Mouse (Mus musculus) adrenal gland, adult 2 months (tissue): ENCODE measurements at regions not wholly inside any gene's neighbourhood (a gene's known extent, or its start where the extent isn't known, plus 50 kb on each side); places are given as distances from the start of the nearest gene placed in this dataset.
"Not testable (repeated sequence)": the region's sequence is repeated elsewhere in the genome, so short reads cannot be mapped to it uniquely, and the experiment has no call there.

Experiments used
- DNase-seq: peaks from one replicate; pipeline ENCODE4 v3.0.0; 2021

GRCm38 (mm10) chr13:4858341-4858740 is 249.4 kb upstream of the Akr1e1 start:
- DNase-seq = no peak

GRCm38 (mm10) chr13:4839481-4839880 is 230.5 kb upstream of the Akr1e1 start:
- DNase-seq = not testable (repeated sequence)

GRCm38 (mm10) chr13:4826756-4827155 is 217.8 kb upstream of the Akr1e1 start:
- DNase-seq = no peak

- not testable (repeated sequence) for DNase-seq
Measured at GRCm38 (mm10) chr13:4825749-4826148, 216.8 kb upstream of the Akr1e1 start.

- no peak for DNase-seq
Measured at GRCm38 (mm10) chr13:4806876-4807275, 197.9 kb upstream of the Akr1e1 start.

GRCm38 (mm10) chr13:4800666-4801065 is 191.7 kb upstream of the Akr1e1 start:
- no peak for DNase-seq

- DNase-seq = no peak
Measured at GRCm38 (mm10) chr13:4791139-4791538, 182.2 kb upstream of the Akr1e1 start.

GRCm38 (mm10) chr13:4790414-4790813 is 181.4 kb upstream of the Akr1e1 start:
- no peak for DNase-seq

GRCm38 (mm10) chr13:4783290-4783689 is 174.3 kb upstream of the Akr1e1 start:
- no peak for DNase-seq

- DNase-seq = not testable (repeated sequence)
Measured at GRCm38 (mm10) chr13:4778264-4778823, 169.4 kb upstream of the Akr1e1 start.

- DNase-seq = peak; percentile 55
Measured at GRCm38 (mm10) chr13:4776855-4777254, 167.9 kb upstream of the Akr1e1 start.

GRCm38 (mm10) chr13:4772324-4772723 is 163.3 kb upstream of the Akr1e1 start:
- DNase-seq = no peak

- DNase-seq = peak; percentile 90
Measured at GRCm38 (mm10) chr13:4771120-4772075, 162.4 kb upstream of the Akr1e1 start.

- DNase-seq = no peak
Measured at GRCm38 (mm10) chr13:4759965-4760364, 151.0 kb upstream of the Akr1e1 start.

- no peak for DNase-seq
Measured at GRCm38 (mm10) chr13:4756529-4756928, 147.6 kb upstream of the Akr1e1 start.

- no peak for DNase-seq
Measured at GRCm38 (mm10) chr13:4742930-4743329, 134.0 kb upstream of the Akr1e1 start.

GRCm38 (mm10) chr13:4716299-4716698 is 107.3 kb upstream of the Akr1e1 start:
- DNase-seq = not testable (repeated sequence)

GRCm38 (mm10) chr13:4714724-4715123 is 105.8 kb upstream of the Akr1e1 start:
- DNase-seq = no peak

- DNase-seq = no peak
Measured at GRCm38 (mm10) chr13:4712698-4713097, 103.7 kb upstream of the Akr1e1 start.

GRCm38 (mm10) chr13:4699591-4699990 is 90.6 kb upstream of the Akr1e1 start:
- DNase-seq = not testable (repeated sequence)

- peak; percentile 20 for DNase-seq
Measured at GRCm38 (mm10) chr13:4666375-4667140, 57.6 kb upstream of the Akr1e1 start.

- no peak for DNase-seq
Measured at GRCm38 (mm10) chr13:4663390-4663789, 54.4 kb upstream of the Akr1e1 start.
